Mouse (Mus musculus) right cerebral cortex, postnatal 36 days (tissue): Measurements from ENCODE around the gene Abcg4.
"Not testable (repeated sequence)": the region's sequence is repeated elsewhere in the genome, so short reads cannot be mapped to it uniquely, and the experiment has no call there.

Experiments used
- DNase-seq, 2 experiments: peaks; one replicate each; pipeline ENCODE4 v3.0.0; 2022; ENCODE audit warnings: low spot score in 2 of 2, mixed read lengths in 1 of 2

Gene Abcg4

GRCm38 (mm10) chr9:44288076-44288958 is at the start of gene Abcg4:
Gene Abcg4, minus strand, starts transcription at chr9:44288615.
- peak; percentile 37 to 41 for DNase-seq

GRCm38 (mm10) chr9:44337436-44338169 is 49.2 kb upstream of the Abcg4 start:
- DNase-seq = no peak

GRCm38 (mm10) chr9:44336964-44337363 is 48.5 kb upstream of the Abcg4 start:
- no peak for DNase-seq

GRCm38 (mm10) chr9:44336513-44336912 is 48.1 kb upstream of the Abcg4 start:
- not testable (repeated sequence) for DNase-seq

GRCm38 (mm10) chr9:44336093-44336406 is 47.6 kb upstream of the Abcg4 start:
- no peak for DNase-seq

GRCm38 (mm10) chr9:44335331-44336092 is 47.1 kb upstream of the Abcg4 start:
- no peak for DNase-seq

GRCm38 (mm10) chr9:44334396-44335330 is 46.2 kb upstream of the Abcg4 start, which contains the start of gene H2afx:
Gene H2afx, plus strand, starts transcription at chr9:44334694.
- peak; percentile 97 to 99 for DNase-seq

- no peak for DNase-seq
Measured at GRCm38 (mm10) chr9:44332918-44333638, 44.7 kb upstream of the Abcg4 start.

- DNase-seq = no peak
Measured at GRCm38 (mm10) chr9:44330736-44331135, 42.3 kb upstream of the Abcg4 start.

- no peak for DNase-seq
Measured at GRCm38 (mm10) chr9:44327926-44328325, 39.5 kb upstream of the Abcg4 start.

GRCm38 (mm10) chr9:44327064-44327711 is 38.8 kb upstream of the Abcg4 start:
- DNase-seq = no peak

- peak; percentile 80 to 88 for DNase-seq
Measured at GRCm38 (mm10) chr9:44326371-44327063, 38.1 kb upstream of the Abcg4 start.

- no peak for DNase-seq
Measured at GRCm38 (mm10) chr9:44325768-44326370, 37.5 kb upstream of the Abcg4 start, which contains the start of gene Dpagt1. Gene Dpagt1, plus strand, starts transcription at chr9:44326019.

- not testable (repeated sequence) for DNase-seq
Measured at GRCm38 (mm10) chr9:44325032-44325767, 36.8 kb upstream of the Abcg4 start.

GRCm38 (mm10) chr9:44324147-44324546 is 35.7 kb upstream of the Abcg4 start:
- DNase-seq = no peak

- not testable (repeated sequence) for DNase-seq
Measured at GRCm38 (mm10) chr9:44323656-44324055, 35.2 kb upstream of the Abcg4 start.

- peak in 1 of 2 experiments; percentile 43 for DNase-seq
Measured at GRCm38 (mm10) chr9:44320799-44321133, 32.4 kb upstream of the Abcg4 start.
